Mouse (Mus musculus) thymus, adult 2 months (tissue): Measurements from ENCODE around the gene Tmem178. TPM values are rescaled to one million over a fixed set of nuclear protein-coding genes. Genes with fewer than 3 reads are reported as not detected.

ENCODE experiments used
- DNase-seq: peaks from one replicate; pipeline ENCODE4 v3.0.0; 2021
- H3K27ac ChIP-seq: fragments of 200-500 bp; 2 replicates; pipeline ENCODE4 v1.5.1; 2012; ENCODE audit warnings: low read length, control low read depth; ENCODE audit not compliant: control insufficient read depth, insufficient read depth
- H3K27me3 ChIP-seq: fragments of 200-500 bp; 2 replicates; pipeline ENCODE4 v1.6.1; 2012; ENCODE audit warnings: mild to moderate bottlenecking, low read length, moderate library complexity, mixed read lengths; ENCODE audit not compliant: control insufficient read depth, insufficient read depth
- H3K36me3 ChIP-seq: fragments of 200-500 bp; 2 replicates; pipeline ENCODE4 v1.6.1; 2012; ENCODE audit warnings: mild to moderate bottlenecking, low read length, moderate library complexity; ENCODE audit not compliant: control insufficient read depth, insufficient read depth
- H3K4me1 ChIP-seq: fragments of 200-500 bp; replicated peaks from 2 replicates; pipeline ENCODE4 v1.6.1; 2012; ENCODE audit warnings: low read length; ENCODE audit not compliant: control insufficient read depth, insufficient read depth
- H3K4me3 ChIP-seq: fragments of 200-500 bp; 2 replicates; pipeline ENCODE4 v1.5.1; 2012; ENCODE audit warnings: mild to moderate bottlenecking, low read length, control low read depth, moderate library complexity; ENCODE audit not compliant: control insufficient read depth, insufficient read depth
- CTCF ChIP-seq: fragments of 200-500 bp; IDR thresholded peaks from 2 replicates; pipeline ENCODE4 v1.5.1; 2012; ENCODE audit warnings: mild to moderate bottlenecking, control low read depth, low read length, moderate library complexity, borderline replicate concordance; ENCODE audit not compliant: control insufficient read depth, poor library complexity, insufficient read depth; ENCODE audit errors: extremely low read depth
- POLR2A ChIP-seq: fragments of 200-500 bp; IDR thresholded peaks from 2 replicates; pipeline ENCODE4 v1.6.1; 2012; ENCODE audit warnings: mild to moderate bottlenecking, low read length, control low read depth, moderate library complexity; ENCODE audit not compliant: control insufficient read depth, poor library complexity, insufficient read depth; ENCODE audit errors: extremely low read depth
- WGBS: fragments of 180-500 bp; shearing (Covaris S2); methylation state at CpG from one replicate; pipeline ENCODE4 v1.1.7; 2018; 5-methylcytosine and 5-hydroxymethylcytosine counted together
- polyA plus RNA-seq: library from polyadenylated mRNA; depleted of rRNA; stranded (reverse); fragments of >200 nt; gene quantifications from 2 replicates; pipeline ENCODE4 v1.2.3, GENCODE M21; 2012; rRNA removed

Gene Tmem178
- polyA plus RNA-seq, 1 experiment: 0.23 TPM

- Histone ChIP-seq H3K4me1 (peaks cover 10% of the 10 kb centered on the region; the same call in 1 of the 2 replicates), H3K27me3 (no peaks in the 10 kb centered on the region), H3K27ac (no peak overlapping the region), H3K4me3 (no peak overlapping the region), H3K36me3 (peaks cover under 1% of the 10 kb centered on the region; the same call in 1 of the 2 replicates)
- no peak for TF ChIP-seq POLR2A
- TF ChIP-seq CTCF: no peak
- DNase-seq: no peak
- 62% methylated on average over 6 of the region's 6 CpGs for WGBS
These were observed 100.7 kb downstream of the Tmem178 start for GRCm38 (mm10) chr17:81045115-81045514.

GRCm38 (mm10) chr17:81045525-81046150 is 101.2 kb downstream of the Tmem178 start:
- no peak overlapping the region for H3K27ac ChIP-seq
- H3K27me3 ChIP-seq: no peaks in the 10 kb centered on the region
- no peak overlapping the region for H3K4me3 ChIP-seq
- TF ChIP-seq CTCF: no peak
- no peak for TF ChIP-seq POLR2A
- 88% methylated on average over 9 of the region's 9 CpGs for WGBS
- no peaks in the 10 kb centered on the region; the same call in 1 of the 2 replicates for H3K36me3 ChIP-seq
- H3K4me1 ChIP-seq: peaks cover 10% of the 10 kb centered on the region; the same call in 1 of the 2 replicates
- peak; percentile 41 for DNase-seq

GRCm38 (mm10) chr17:81047930-81048564 is 103.6 kb downstream of the Tmem178 start:
- no peaks in the 10 kb centered on the region for H3K27me3 ChIP-seq
- DNase-seq: no peak
- H3K27ac ChIP-seq: no peak overlapping the region
- peaks cover 8% of the 10 kb centered on the region for H3K36me3 ChIP-seq
- H3K4me3 ChIP-seq: no peak overlapping the region
- peaks cover 7% of the 10 kb centered on the region; the same call in 1 of the 2 replicates for H3K4me1 ChIP-seq
- 97% methylated on average over 7 of the region's 7 CpGs for WGBS
- TF ChIP-seq POLR2A (no peak), CTCF (no peak)

Other genes starting within 250 kb of the Tmem178 start
- 5.1 and 5.9 TPM in 2 replicates for gene Map4k3, start 216.1 kb upstream of the Tmem178 start, polyA plus RNA-seq
- 3.6 and 4.0 TPM in 2 replicates for gene Thumpd2, start 120.5 kb downstream of the Tmem178 start, polyA plus RNA-seq